Mouse (Mus musculus) common myeloid progenitor, adult 5-6 weeks (primary cell): Measurements from ENCODE around the gene Hdac9. TPM values are rescaled to one million over a fixed set of nuclear protein-coding genes. Genes with fewer than 3 reads are reported as not detected.
A peak's percentile ranks its signal among the peaks of the same experiment; 100 is the strongest.

ENCODE experiments used
- ATAC-seq: replicated peaks from 2 replicates; pipeline ENCODE4 v1.8.0; 2016; ENCODE audit warnings: low read depth, mild to moderate bottlenecking, moderate TSS enrichment, inconsistent platforms; ENCODE audit not compliant: poor library complexity, severe bottlenecking
- total RNA-seq: library from RNA; stranded (forward); fragments of 200-1000, 187-1606 nt; gene quantifications from 2 replicates; pipeline ENCODE4 v1.2.3, GENCODE M21; 2017

Gene Hdac9
- total RNA-seq, 1 experiment from 2014 or later, result 12.2 TPM

GRCm38 (mm10) chr12:34811673-34812613, 105.0 kb downstream of the Hdac9 start:
- peak; percentile 82 for ATAC-seq

DNA sequence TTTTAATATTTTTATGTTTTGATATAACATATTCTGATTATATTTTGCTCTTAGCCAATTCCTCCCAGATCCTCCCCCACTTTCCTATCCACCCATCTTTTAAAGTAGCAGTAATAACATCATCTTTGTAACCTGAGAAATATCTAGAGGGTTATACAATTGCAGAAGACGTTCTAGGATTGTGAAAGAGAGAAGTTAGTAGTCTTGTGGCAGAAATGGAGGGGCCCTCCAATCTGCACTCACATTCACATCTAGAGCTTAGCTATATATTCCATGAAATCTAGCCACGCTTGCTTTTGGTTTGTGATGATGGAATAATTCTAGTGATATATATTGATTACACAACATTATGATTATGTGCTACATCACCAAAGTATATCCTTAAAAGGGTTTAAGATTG, 106.7 kb downstream of the Hdac9 start:
- no peak for ATAC-seq

GRCm38 (mm10) chr12:34808180-34808579, 108.7 kb downstream of the Hdac9 start:
- ATAC-seq, result peak; percentile 30; the same call in 1 of the 2 replicates

DNA sequence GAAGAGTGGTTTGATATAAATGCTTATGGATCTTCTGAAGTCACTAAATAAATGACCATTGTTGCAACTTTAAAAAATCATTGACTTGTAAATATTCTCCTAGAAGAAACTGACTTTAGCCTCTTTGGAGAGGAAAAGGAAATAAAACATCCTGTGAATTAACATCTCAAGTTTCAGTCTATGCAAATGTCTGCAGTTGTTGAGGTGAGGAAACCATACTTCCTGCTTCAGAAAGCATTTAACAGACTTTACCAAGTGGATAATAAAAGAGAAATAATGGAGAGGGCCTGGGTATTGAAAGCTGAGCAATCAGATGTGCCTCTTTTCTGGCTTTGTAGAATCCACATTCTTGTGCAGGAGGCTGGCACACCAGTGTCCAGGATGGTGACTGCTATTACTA, 110.4 kb downstream of the Hdac9 start:
- no peak for ATAC-seq

DNA sequence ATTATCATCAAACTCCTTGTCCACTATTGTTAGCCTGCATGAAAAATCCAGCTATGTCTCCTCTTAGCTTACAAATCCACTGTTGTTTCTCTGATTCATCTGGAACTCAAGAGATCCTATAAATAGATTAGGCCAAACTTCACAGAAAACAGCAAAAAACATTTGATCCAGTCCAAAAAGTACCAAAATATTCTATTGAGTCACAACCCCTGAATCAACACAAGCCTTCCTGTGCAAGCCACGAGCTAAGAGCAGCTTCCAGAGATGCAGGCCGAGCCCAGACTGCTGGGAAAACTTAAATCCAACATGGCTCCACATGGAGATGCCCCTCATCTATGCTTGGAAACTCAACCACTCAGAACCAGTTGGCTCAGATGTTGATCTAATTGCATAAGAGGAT, 113.2 kb downstream of the Hdac9 start:
- no peak for ATAC-seq

GRCm38 (mm10) chr12:34802308-34802707, 114.6 kb downstream of the Hdac9 start:
- no peak for ATAC-seq

DNA sequence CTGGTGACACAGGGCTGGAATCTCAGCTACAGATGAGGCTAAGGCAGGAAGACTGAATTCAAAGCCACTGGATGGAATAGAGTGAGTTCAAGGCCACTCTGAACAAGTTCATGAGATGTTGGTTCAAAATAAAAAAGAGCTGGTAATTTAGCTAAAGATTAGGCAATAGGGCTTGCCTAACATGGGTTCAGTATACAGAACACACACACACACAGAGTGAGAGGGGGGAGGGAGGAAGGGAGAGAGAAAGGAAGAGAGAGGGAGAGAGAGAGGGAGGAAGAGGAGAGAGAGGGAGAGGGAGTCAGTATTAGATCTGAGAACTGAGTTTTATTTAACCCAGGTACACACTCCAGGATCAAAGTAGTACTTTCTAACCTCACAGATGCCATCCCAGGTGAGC, 115.1 kb downstream of the Hdac9 start:
- no peak for ATAC-seq

DNA sequence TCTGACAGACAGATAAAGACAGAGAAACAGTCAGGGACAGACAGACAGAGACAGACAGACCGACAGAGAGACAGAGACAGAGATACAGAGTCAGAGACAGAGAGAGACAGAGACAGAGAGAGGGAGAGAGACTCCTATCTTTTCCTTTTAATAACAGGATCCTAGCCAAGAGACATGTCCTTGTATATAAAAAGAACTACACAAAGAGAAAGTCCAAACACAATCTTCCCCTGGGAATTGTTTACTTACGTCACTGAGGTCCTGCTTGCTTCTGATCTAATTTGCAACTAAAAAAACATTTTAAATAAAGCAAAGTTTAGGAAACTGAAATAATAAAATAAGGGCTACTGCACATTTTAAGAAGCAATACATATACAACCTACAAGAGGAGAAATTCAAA, 119.5 kb downstream of the Hdac9 start:
- ATAC-seq, result no peak

DNA sequence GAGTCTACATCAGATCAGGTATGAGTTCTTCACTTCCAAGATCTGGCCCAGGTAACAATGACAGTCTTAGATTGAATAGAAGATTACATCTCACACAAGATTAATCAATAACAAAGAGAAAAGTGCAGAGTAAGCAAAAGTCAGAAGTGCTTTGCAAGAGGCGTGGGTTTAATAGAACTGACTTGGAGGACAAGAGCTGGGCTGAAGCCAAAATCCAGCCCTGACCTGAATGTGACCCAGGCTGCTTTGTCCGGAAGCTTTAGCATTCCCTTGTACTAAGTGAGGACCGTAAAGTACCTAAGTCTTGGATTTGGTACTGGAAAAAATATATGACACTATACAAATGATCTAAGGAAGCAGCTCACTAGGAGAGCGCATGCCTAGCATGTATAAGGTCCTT, 121.4 kb downstream of the Hdac9 start:
- ATAC-seq, result no peak

DNA sequence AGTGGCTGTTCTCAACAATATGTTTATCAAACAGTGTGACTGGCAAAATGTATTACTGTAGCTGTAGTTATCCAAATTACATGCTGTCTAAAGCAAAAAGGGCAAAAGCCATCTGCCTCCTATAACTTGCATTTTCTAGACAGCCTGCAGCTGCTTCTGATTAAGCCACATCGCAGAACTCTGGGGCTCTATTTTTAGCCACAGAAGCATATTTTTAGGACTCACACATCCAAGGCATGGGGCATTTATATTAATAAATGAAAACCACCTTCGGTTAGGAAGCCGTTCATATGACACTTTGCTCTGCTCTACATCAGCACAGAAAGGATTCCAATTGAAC, 124.8 kb downstream of the Hdac9 start:
- no peak for ATAC-seq

DNA sequence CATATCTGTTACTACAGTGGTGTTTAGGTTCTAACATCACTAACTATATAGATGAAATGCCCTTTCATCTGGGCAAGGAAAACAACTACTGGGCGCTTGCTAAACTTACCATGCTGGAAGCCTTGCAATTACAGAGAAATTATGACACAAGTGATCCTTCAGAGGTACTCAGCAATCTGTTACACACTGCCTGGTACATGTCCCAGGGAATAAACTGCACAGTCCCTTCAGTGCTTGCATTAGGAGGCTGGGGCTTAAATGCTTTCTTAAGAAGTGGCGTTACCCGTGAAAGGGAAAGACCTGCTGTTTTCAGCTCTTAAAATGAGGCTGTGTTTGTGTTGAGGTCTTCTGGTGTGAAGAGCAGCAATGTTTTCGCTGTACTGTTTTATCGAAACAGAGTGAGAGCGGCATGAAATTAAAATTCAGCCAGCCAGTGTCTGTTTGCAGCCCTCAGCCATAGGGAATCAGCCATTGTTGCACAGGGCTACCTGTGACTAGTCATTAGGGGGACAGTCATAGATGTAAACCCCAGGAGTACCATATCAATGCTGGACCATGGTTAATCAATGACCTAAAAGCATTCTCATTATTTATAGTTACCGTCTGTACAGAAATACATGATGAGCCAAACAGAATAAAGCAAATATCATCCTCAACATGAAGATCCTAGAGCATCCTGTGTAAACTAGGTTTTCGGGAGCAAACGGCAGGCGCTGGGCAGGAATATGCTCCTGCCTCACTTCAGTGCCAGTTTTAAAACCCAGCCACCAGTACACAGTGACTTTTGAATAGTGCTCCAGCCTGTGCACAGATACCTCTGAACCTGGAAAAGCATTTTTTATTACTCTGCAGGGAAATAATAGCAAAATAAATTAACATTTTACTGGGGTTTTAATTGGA, 125.4 kb downstream of the Hdac9 start:
- no peak for ATAC-seq

DNA sequence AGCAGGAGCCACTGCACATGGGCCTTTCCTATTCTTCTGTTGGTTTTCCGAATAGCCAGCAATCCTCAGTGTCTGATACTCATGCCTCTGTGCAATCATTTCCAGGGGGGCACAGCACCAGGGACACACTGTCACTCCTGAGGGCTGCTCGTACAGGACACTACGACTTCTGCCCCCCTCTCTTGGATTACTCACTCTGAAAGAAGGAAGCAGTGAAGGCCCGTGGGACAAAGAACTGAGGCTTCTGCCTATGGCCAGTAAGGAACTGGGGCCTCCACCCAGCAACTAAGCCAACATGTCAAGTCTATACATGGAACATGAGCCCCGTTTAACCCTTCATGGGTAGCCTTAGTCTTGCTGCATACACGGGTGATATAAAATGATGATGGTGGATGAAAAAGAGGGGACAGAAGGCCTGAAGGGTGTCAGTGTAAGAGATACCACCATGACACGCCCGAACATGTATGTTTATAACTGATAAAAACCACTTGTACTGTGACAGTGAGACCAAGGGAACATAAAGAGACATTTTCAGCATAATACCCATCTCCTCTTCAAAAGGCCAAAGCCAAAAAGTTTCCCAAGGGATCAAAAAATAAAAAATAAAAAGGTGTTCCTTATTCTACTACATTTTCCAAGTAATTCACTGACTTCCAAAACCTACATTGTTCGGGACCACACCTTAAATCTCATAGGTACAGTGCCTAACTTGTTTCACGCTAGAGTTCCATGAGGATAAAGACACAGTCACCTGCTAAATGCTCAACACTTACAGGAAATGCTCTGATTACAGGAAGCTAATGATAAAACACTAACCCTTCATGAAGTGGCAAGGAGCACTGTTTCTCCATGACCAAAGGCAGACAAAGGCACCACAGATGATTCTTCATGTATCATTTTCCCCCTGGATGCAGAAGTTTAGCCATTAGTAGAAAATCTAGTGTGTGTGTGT, 127.6 kb downstream of the Hdac9 start:
- 0 out of 2 replicates have a peak, but pooled peaks have one; percentile 42 for ATAC-seq

DNA sequence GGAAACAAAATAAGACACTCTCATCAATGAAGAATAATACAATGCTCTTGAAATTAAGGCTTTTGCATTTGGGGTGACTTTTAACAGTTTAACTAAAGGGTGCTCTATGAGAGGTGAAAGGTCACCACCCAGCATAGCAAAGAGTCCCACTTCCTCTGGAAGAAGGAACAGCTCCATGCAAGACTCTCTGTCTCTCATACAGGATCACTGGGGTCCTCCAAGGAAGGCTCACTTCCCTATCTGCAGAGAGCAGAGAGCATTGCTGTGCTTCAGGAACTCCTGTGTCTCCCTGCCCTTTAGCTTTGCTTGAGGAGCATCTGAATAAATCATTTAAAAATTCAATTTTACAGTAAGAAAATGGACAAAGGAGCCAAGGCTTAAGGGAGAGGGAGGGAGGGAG, 129.5 kb downstream of the Hdac9 start:
- peak; percentile 51 for ATAC-seq

GRCm38 (mm10) chr12:34783574-34783973, 133.3 kb downstream of the Hdac9 start:
- peak; percentile 78 for ATAC-seq

GRCm38 (mm10) chr12:34779368-34779957, 137.4 kb downstream of the Hdac9 start:
- ATAC-seq, result peak; percentile 68

DNA sequence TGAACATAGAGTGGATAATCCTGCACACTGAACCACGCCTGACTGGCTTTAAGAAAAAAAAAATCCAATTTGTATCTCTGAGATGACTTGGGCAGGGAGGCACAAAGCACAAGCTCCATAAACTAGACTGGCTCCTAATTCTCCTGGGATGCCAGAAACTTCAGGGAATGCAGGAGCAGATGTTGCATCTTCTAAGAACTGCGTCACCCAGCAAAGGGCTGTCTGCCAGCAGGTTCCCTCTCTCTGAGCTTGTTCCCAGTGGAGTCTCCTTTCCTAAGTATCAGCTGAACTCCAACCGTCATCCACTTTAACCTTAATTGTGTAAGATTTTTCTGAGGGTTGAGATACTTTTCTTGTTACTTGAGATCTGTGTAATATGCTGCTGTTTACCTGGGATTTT, 140.7 kb downstream of the Hdac9 start:
- ATAC-seq, result no peak

DNA sequence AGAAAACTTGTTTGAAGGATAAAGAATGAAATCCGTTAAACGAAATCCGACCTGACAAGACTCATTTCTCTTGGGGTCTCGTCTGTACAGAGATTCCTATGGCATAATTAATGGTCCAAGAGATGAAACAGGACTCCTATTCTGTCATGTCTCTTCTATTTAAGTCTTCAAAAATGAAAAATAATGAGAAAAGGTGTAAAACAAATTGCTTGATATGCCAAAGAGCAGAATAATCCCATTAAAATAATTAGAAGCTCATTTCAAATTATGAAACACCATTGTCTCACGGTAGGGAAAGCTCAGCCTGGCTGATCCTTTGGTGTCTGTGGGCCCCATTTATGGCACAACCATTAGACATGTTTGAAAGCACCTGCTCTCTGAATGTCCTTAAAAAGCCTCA, 142.8 kb downstream of the Hdac9 start:
- ATAC-seq, result no peak

DNA sequence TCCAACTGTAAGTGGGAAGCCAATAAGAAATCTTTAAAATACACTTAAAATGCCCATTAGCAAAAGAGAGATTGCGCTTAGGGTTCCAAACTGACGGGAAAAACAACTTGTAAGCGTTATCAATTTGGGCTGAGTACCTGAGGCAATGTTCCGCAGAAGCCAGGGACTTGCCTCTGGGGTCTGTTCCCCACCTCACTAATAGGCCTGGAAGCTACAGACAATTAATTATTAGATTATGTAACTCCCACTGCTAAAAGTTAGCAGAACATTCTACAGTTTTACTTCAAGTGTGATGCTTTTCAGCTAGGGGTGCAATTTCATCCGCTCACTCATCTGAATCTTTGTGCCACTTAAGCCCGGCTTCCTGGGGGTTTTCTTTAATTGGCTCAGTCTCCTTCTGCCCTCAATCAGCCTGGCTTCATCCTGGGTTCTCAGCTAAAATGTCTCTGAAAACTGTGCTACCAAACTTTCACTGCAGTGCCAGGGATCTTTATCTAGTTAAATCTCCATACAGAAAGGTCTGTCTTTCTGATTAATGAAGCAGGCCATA, 149.6 kb downstream of the Hdac9 start:
- no peak for ATAC-seq

- ATAC-seq, result no peak
Observed at GRCm38 (mm10) chr12:34747266-34747665, 169.6 kb downstream of the Hdac9 start.
